Mouse (Mus musculus): Measurements from ENCODE around the gene Kif24.

Kif24 gene

GRCm38 (mm10) chr4:41464345-41465286 lies at the start of gene Kif24, which contains the start of gene Nudt2:
Kif24 (minus strand) TSS chr4:41464887.
Nudt2 (plus strand) TSS chr4:41465151.
- CTCF ChIA-PET: interaction anchor here in 3 of 4 experiments (0.7 to 2.3 kb wide), 12 partner anchors 14 to 249 kb away, joined by 3 to 15 read pairs (median 6); partner anchors contain the start of genes Rpp25l (in 2 of the 3), AI464131 (in 1 of the 3), Dnaic1 (in 1 of the 3) and Fam219a (in 1 of the 3)
- POLR2A ChIA-PET: interaction anchor here in 3 of 4 experiments (0.7 to 2.3 kb wide), 45 partner anchors 10 to 740 kb away, joined by 3 to 16 read pairs (median 4); partner anchors contain the start of genes AI464131 (in 3 of the 3), Aqp3 (in 1 of the 3), Dcaf12 (in 1 of the 3) and Dnaic1 (in 1 of the 3)

GRCm38 (mm10) chr4:41513714-41514113 lies 49.0 kb upstream of the Kif24 start:
- ChIA-PET CTCF (interaction anchor here in 2 of 4 experiments (0.6 to 2.0 kb wide), 5 partner anchors 9 to 1550 kb away, joined by 3 to 10 read pairs (median 4); no protein-coding TSS in a partner anchor), POLR2A (interaction anchor here in 1 of 4 experiments (0.7 kb wide), 1 partner anchor 123 kb away, joined by 3 read pairs; no protein-coding TSS in a partner anchor)

GRCm38 (mm10) chr4:41513309-41513708 lies 48.6 kb upstream of the Kif24 start:
- ChIA-PET CTCF (interaction anchor here in 3 of 4 experiments (0.9 to 2.0 kb wide), 4 partner anchors 9 to 45 kb away, joined by 3 to 10 read pairs (median 4); no protein-coding TSS in a partner anchor), POLR2A (interaction anchor here in 1 of 4 experiments (0.7 kb wide), 1 partner anchor 122 kb away, joined by 3 read pairs; no protein-coding TSS in a partner anchor)

- CTCF ChIA-PET: interaction anchor here (0.5 to 1.6 kb wide), 16 partner anchors 10 to 388 kb away, joined by 3 to 7 read pairs (median 4); partner anchors contain the start of genes Dnaic1 (in 1 of the 4), Fam219a (in 1 of the 4), Kif24 (in 1 of the 4) and Nudt2 (in 1 of the 4)
- POLR2A ChIA-PET: interaction anchor here in 2 of 4 experiments (1.0 to 1.7 kb wide), 7 partner anchors 10 to 62 kb away, joined by 3 to 9 read pairs (median 4); partner anchors contain the start of genes Dnaic1 (in 1 of the 2), Fam219a (in 1 of the 2), Kif24 (in 1 of the 2) and Nudt2 (in 1 of the 2)
These were observed 43.3 kb upstream of the Kif24 start for GRCm38 (mm10) chr4:41507998-41508397.

GRCm38 (mm10) chr4:41507326-41507924 lies 42.7 kb upstream of the Kif24 start:
- CTCF ChIA-PET: interaction anchor here (0.5 to 1.6 kb wide), 19 partner anchors 9 to 388 kb away, joined by 3 to 13 read pairs (median 4); partner anchors contain the start of genes Dnaic1 (in 1 of the 4), Fam219a (in 1 of the 4), Kif24 (in 1 of the 4) and Nudt2 (in 1 of the 4)
- POLR2A ChIA-PET: interaction anchor here in 2 of 4 experiments (0.6 to 1.7 kb wide), 8 partner anchors 9 to 187 kb away, joined by 3 to 9 read pairs (median 4); partner anchors contain the start of genes Kif24 (in 2 of the 2), Nudt2 (in 2 of the 2), Dnaic1 (in 1 of the 2) and Fam219a (in 1 of the 2)

DNA sequence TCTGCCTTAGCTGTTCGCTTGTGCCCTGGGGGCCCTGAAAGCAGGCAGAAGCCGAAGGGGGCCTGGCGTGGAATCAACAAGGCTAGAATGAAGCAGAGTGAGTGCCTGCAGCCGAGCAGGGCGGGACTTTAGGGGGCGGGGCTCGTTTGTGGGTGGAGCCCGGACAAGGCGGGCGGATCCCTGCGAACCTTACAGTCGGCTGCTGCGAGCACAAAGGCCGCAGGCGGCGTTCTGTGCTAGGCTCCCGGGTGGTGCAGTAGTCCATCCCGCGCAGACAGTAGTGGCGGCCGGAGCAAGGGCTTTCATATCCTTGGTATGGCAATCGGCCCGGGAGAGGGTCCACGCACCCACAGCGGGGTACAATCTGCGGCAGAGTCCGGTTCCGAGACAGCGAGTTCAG lies 42.2 kb upstream of the Kif24 start:
- ChIA-PET CTCF (interaction anchor here (0.6 to 5.0 kb wide), 12 partner anchors 8 to 199 kb away, joined by 3 to 74 read pairs (median 4); partner anchors contain the start of genes Dnaic1 (in 1 of the 4) and Fam219a (in 1 of the 4)), POLR2A (interaction anchor here in 3 of 4 experiments (0.6 to 1.7 kb wide), 8 partner anchors 9 to 187 kb away, joined by 3 to 9 read pairs (median 4); partner anchors contain the start of genes Nudt2 (in 3 of the 3), Kif24 (in 2 of the 3), Dnaic1 (in 1 of the 3) and Fam219a (in 1 of the 3))

GRCm38 (mm10) chr4:41506156-41506555 lies 41.5 kb upstream of the Kif24 start:
- CTCF ChIA-PET: interaction anchor here (0.7 to 5.0 kb wide), 19 partner anchors 8 to 455 kb away, joined by 3 to 74 read pairs (median 4); partner anchors contain the start of genes Dnaic1 (in 1 of the 4), Fam219a (in 1 of the 4), Kif24 (in 1 of the 4) and Nol6 (in 1 of the 4)
- POLR2A ChIA-PET: interaction anchor here in 3 of 4 experiments (0.9 to 1.1 kb wide), 6 partner anchors 11 to 202 kb away, joined by 3 to 4 read pairs (median 3); partner anchors contain the start of genes Dnaic1 (in 1 of the 3), Fam219a (in 1 of the 3) and Nudt2 (in 1 of the 3)

DNA sequence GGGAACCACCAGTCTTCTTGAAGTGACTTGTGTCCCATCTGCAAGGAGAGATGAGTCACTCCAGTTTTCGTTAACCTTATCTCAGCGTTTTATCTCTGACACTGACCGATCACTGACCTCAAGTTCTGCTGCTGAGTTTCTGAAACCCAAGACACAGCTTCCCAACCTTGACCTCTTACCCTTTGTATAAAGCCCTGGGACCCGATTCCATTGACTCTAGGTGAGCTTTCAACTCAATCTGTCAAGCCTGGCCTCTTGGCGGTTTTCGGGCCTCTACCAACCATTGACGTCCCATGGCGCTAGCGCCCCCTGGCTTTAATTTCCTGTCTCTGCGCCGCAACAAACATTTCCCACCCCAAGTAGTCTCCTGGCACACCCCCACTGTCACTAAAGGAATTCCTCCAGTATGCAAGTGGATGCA lies 40.5 kb upstream of the Kif24 start:
- POLR2A ChIA-PET: interaction anchor here in 1 of 4 experiments (1.3 to 1.5 kb wide), 2 partner anchors 36 to 41 kb away, joined by 5 to 7 read pairs; partner anchors contain the start of genes Kif24 and Nudt2
- CTCF ChIA-PET: interaction anchor here (0.6 to 5.0 kb wide), 42 partner anchors 9 to 1505 kb away, joined by 3 to 74 read pairs (median 4); partner anchors contain the start of genes Dnaic1 (in 1 of the 4), Fam219a (in 1 of the 4), Kif24 (in 1 of the 4) and Nol6 (in 1 of the 4)

DNA sequence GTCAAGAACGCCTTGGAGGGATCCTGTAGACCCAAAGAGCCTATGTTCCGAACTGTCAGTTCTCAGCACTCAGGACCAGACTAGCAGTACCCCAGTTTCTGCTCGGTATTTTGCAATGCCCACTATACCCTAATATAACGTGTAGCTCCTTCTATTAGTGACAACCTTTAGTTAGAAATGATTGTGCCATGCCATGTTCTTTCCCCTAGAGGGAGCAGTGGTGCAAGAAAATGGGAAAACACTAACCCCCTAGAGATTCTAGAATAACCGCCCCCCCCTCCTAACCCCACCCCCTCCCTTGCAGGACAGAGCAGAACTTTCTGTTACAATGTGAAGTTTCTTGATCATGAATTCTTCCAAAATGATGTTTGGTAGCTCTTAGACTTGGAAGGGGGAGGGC lies 39.6 kb upstream of the Kif24 start:
- CTCF ChIA-PET: interaction anchor here (0.6 to 5.0 kb wide), 75 partner anchors 8 to 1506 kb away, joined by 3 to 74 read pairs (median 4); partner anchors contain the start of genes Dnaic1 (in 3 of the 4), Fam219a (in 3 of the 4), Kif24 (in 2 of the 4) and Nudt2 (in 2 of the 4)

DNA sequence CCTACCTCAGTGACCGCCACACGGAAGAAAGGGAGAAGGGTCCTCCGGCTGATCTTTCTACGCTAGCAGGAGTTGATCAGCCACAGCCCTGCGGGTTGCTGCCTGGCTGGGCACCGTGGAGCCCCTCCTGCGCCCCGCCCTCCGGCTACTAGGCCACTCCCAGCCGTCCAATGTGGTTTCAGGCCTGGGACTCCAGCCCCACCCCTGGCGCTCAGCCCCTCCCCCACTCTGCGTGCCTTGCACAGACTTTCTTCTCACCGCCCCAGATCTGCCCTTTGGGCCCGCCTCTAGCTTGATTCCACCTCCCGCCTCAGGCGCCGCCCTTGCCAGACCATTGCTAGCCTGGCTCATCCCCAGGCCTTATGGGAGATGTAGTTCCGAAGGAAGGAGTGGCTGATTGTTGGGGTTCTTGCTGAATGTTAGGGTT lies 38.3 kb upstream of the Kif24 start, which contains the start of gene AI464131:
Gene AI464131, minus strand, starts transcription at position 91 of the 427 bp plus-strand sequence.
- ChIA-PET POLR2A (interaction anchor here in 3 of 4 experiments (0.5 to 2.7 kb wide), 28 partner anchors 8 to 1543 kb away, joined by 3 to 16 read pairs (median 4); partner anchors contain the start of genes Kif24 (in 3 of the 3), Nudt2 (in 3 of the 3), Aqp3 (in 1 of the 3) and Dnaic1 (in 1 of the 3)), CTCF (interaction anchor here (0.5 to 5.0 kb wide), 25 partner anchors 9 to 1928 kb away, joined by 3 to 74 read pairs (median 4); partner anchors contain the start of genes Dnaic1 (in 1 of the 4), Fam219a (in 1 of the 4), Kif24 (in 1 of the 4) and Nudt2 (in 1 of the 4))

More for the DNA sequence above, 39.6 kb upstream of the Kif24 start:
- POLR2A ChIA-PET: interaction anchor here in 3 of 4 experiments (0.6 to 2.1 kb wide), 13 partner anchors 18 to 1031 kb away, joined by 3 to 10 read pairs (median 3); partner anchors contain the start of genes Kif24 (in 2 of the 3), Nudt2 (in 2 of the 3), Dcaf12 (in 1 of the 3) and Dnaic1 (in 1 of the 3)

GRCm38 (mm10) chr4:41502171-41502940 lies 37.7 kb upstream of the Kif24 start:
- ChIA-PET CTCF (interaction anchor here (0.5 to 5.0 kb wide), 29 partner anchors 11 to 451 kb away, joined by 3 to 74 read pairs (median 4); partner anchors contain the start of genes Kif24 (in 2 of the 4), Nudt2 (in 2 of the 4), Dnaic1 (in 1 of the 4) and Fam219a (in 1 of the 4)), POLR2A (interaction anchor here in 3 of 4 experiments (0.5 to 2.7 kb wide), 35 partner anchors 8 to 404 kb away, joined by 3 to 16 read pairs (median 3); partner anchors contain the start of genes Kif24 (in 3 of the 3), Nudt2 (in 3 of the 3), Aqp3 (in 1 of the 3) and Dnaic1 (in 1 of the 3))

- ChIA-PET CTCF (interaction anchor here in 2 of 4 experiments (0.6 to 1.9 kb wide), 4 partner anchors 10 to 437 kb away, joined by 3 to 5 read pairs (median 4); partner anchors contain the start of gene Rpp25l (in 1 of the 2)), POLR2A (interaction anchor here in 2 of 4 experiments (0.7 to 2.7 kb wide), 6 partner anchors 10 to 52 kb away, joined by 3 to 16 read pairs (median 3); partner anchors contain the start of genes Kif24 (in 1 of the 2) and Nudt2 (in 1 of the 2))
These were observed 36.1 kb upstream of the Kif24 start for GRCm38 (mm10) chr4:41500787-41501186.

GRCm38 (mm10) chr4:41499619-41500018 lies 34.9 kb upstream of the Kif24 start:
- CTCF ChIA-PET: interaction anchor here in 2 of 4 experiments (1.0 to 1.3 kb wide), 2 partner anchors 9 to 214 kb away, joined by 3 read pairs; partner anchors contain the start of gene Rpp25l (in 1 of the 2)
- POLR2A ChIA-PET: interaction anchor here in 2 of 4 experiments (1.0 to 2.7 kb wide), 4 partner anchors 8 to 169 kb away, joined by 3 to 9 read pairs (median 4); no protein-coding TSS in a partner anchor

GRCm38 (mm10) chr4:41498921-41499391 lies 34.3 kb upstream of the Kif24 start:
- ChIA-PET POLR2A (interaction anchor here in 2 of 4 experiments (1.0 to 2.7 kb wide), 6 partner anchors 8 to 169 kb away, joined by 3 to 9 read pairs (median 4); partner anchors contain the start of genes Kif24 (in 1 of the 2) and Nudt2 (in 1 of the 2)), CTCF (interaction anchor here in 3 of 4 experiments (0.9 to 2.2 kb wide), 4 partner anchors 7 to 30 kb away, joined by 3 to 6 read pairs (median 4); no protein-coding TSS in a partner anchor)

All from embryonic stem cell, embryonic (primary cell).